In genomic region chr9:104306734-104307133, GRCm38 (mm10) we compare ENCODE assay signal across 9 mouse cellular contexts. TPM values are rescaled to one million over a fixed set of nuclear protein-coding genes. Genes with fewer than 3 reads are reported as not detected.
DNase-seq lines count a peak whose midpoint lies in the region; ATAC-seq and TF ChIP-seq lines count a peak whose summit lies in the region.
"Had no signal": no experiment of that assay in that cellular context is flagged by ENCODE, and none has a peak within 500 bp of the region (broad histone marks: within the 10 kb centered on the region; RNA-seq: fewer than 3 reads in every experiment).

No protein-coding gene starts in this region.

- no peak overlapping the region for H3K9ac ChIP-seq in midbrain, embryonic 13.5 days (replicated peaks)
- H3K9ac ChIP-seq in forebrain, postnatal 0 days, result no peak overlapping the region
- H3K9ac ChIP-seq in kidney, postnatal 0 days (ENCODE audit: low read depth, low read length), result no peak overlapping the region
- no peak overlapping the region for H3K9ac ChIP-seq in liver, embryonic 11.5 days (ENCODE audit: low read depth, low read length)
- H3K9ac ChIP-seq: heart, embryonic 13.5 days had no signal

- no peak overlapping the region for H3K27ac ChIP-seq in midbrain, embryonic 10.5 days (replicated peaks)
- H3K27ac ChIP-seq in midbrain, embryonic 13.5 days, result no peak overlapping the region
- H3K27ac ChIP-seq in forebrain, postnatal 0 days (ENCODE audit: low read depth, low read length), result no peak overlapping the region
- no peak overlapping the region for H3K27ac ChIP-seq in kidney, postnatal 0 days
- no peak overlapping the region for H3K27ac ChIP-seq in liver, embryonic 11.5 days (ENCODE audit: low read depth, low read length)
- H3K27ac ChIP-seq: heart, embryonic 13.5 days had no signal

- no peak overlapping the region for H3K4me3 ChIP-seq in midbrain, embryonic 10.5 days
- no peak overlapping the region for H3K4me3 ChIP-seq in midbrain, embryonic 13.5 days (replicated peaks)
- no peak overlapping the region for H3K4me3 ChIP-seq in forebrain, postnatal 0 days (ENCODE audit: low read depth, low read length)
- no peak overlapping the region for H3K4me3 ChIP-seq in kidney, postnatal 0 days (replicated peaks; ENCODE audit: low read depth, low read length)
- no peak overlapping the region for H3K4me3 ChIP-seq in liver, embryonic 11.5 days (ENCODE audit: low read depth, low read length)
- H3K4me3 ChIP-seq: heart, embryonic 13.5 days had no signal

- 19% methylated on average over 6 of the region's 6 CpGs for WGBS in midbrain, embryonic 10.5 days
- 17% methylated on average over 6 of the region's 6 CpGs for WGBS in midbrain, embryonic 13.5 days
- WGBS in forebrain, postnatal 0 days, result 13% methylated on average over 6 of the region's 6 CpGs
- WGBS in kidney, postnatal 0 days, result 13% methylated on average over 6 of the region's 6 CpGs
- 12% methylated on average over 6 of the region's 6 CpGs for WGBS in liver, embryonic 11.5 days

- no peaks in the 10 kb centered on the region for H3K27me3 ChIP-seq in midbrain, embryonic 10.5 days (ENCODE audit: low read depth, poor library complexity, severe bottlenecking)
- no peaks in the 10 kb centered on the region for H3K27me3 ChIP-seq in midbrain, embryonic 13.5 days
- H3K27me3 ChIP-seq in forebrain, postnatal 0 days (ENCODE audit: insufficient read depth, low read length), result no peaks in the 10 kb centered on the region
- no peaks in the 10 kb centered on the region for H3K27me3 ChIP-seq in kidney, postnatal 0 days (ENCODE audit: insufficient read depth, low read length)
- H3K27me3 ChIP-seq in liver, embryonic 11.5 days (replicated peaks; ENCODE audit: control insufficient read depth, insufficient read depth, low read length), result no peaks in the 10 kb centered on the region

- no peak for ATAC-seq in midbrain, embryonic 13.5 days
- ATAC-seq in forebrain, postnatal 0 days, result 0 out of 2 replicates have a peak, but pooled peaks have one; percentile 23
- 0 out of 2 replicates have a peak, but pooled peaks have one; percentile 44 for ATAC-seq in kidney, postnatal 0 days (replicated peaks; ENCODE audit: low FRiP score, low read depth)
- no peak for ATAC-seq in liver, embryonic 11.5 days (replicated peaks; ENCODE audit: low FRiP score)

- no peaks in the 10 kb centered on the region for H3K36me3 ChIP-seq in midbrain, embryonic 10.5 days
- H3K36me3 ChIP-seq in midbrain, embryonic 13.5 days, result no peaks in the 10 kb centered on the region
- H3K36me3 ChIP-seq in forebrain, postnatal 0 days (ENCODE audit: insufficient read depth), result no peaks in the 10 kb centered on the region
- no peaks in the 10 kb centered on the region for H3K36me3 ChIP-seq in kidney, postnatal 0 days (ENCODE audit: insufficient read depth, low read length)
- no peaks in the 10 kb centered on the region for H3K36me3 ChIP-seq in liver, embryonic 11.5 days (ENCODE audit: control insufficient read depth, insufficient read depth, low read length)
- H3K36me3 ChIP-seq: heart, embryonic 13.5 days had no signal

- no peaks in the 10 kb centered on the region for H3K4me1 ChIP-seq in midbrain, embryonic 10.5 days
- H3K4me1 ChIP-seq in midbrain, embryonic 13.5 days (replicated peaks), result no peaks in the 10 kb centered on the region
- H3K4me1 ChIP-seq in forebrain, postnatal 0 days (ENCODE audit: insufficient read depth), result no peaks in the 10 kb centered on the region
- no peaks in the 10 kb centered on the region; the same call in 1 of the 2 replicates for H3K4me1 ChIP-seq in kidney, postnatal 0 days (replicated peaks; ENCODE audit: insufficient read depth, low read length)
- no peaks in the 10 kb centered on the region for H3K4me1 ChIP-seq in liver, embryonic 11.5 days (replicated peaks; ENCODE audit: control insufficient read depth, insufficient read depth, low read length)
- H3K4me1 ChIP-seq: heart, embryonic 13.5 days had no signal

- H3K9me3 ChIP-seq in midbrain, embryonic 10.5 days (replicated peaks), result no peaks in the 10 kb centered on the region
- no peaks in the 10 kb centered on the region for H3K9me3 ChIP-seq in midbrain, embryonic 13.5 days
- H3K9me3 ChIP-seq in forebrain, postnatal 0 days (ENCODE audit: low read length), result no peaks in the 10 kb centered on the region
- no peaks in the 10 kb centered on the region for H3K9me3 ChIP-seq in kidney, postnatal 0 days (replicated peaks; ENCODE audit: low read length)
- no peaks in the 10 kb centered on the region for H3K9me3 ChIP-seq in liver, embryonic 11.5 days (ENCODE audit: control insufficient read depth, low read length)
- H3K9me3 ChIP-seq: heart, embryonic 13.5 days had no signal

- peak; percentile 89 for TF ChIP-seq CTCF in forebrain, postnatal 0 days (IDR thresholded peaks at IDR 0.05; ENCODE audit: low read depth)
- peak; percentile 97 for TF ChIP-seq CTCF in kidney, postnatal 0 days (IDR thresholded peaks at IDR 0.05; ENCODE audit: low read depth)

- no peak overlapping the region for H3K4me2 ChIP-seq in midbrain, embryonic 13.5 days (replicated peaks)
- H3K4me2 ChIP-seq in forebrain, postnatal 0 days (ENCODE audit: low read depth), result no peak overlapping the region
- no peak overlapping the region for H3K4me2 ChIP-seq in kidney, postnatal 0 days (ENCODE audit: low read length)
- H3K4me2 ChIP-seq in liver, embryonic 11.5 days, result no peak overlapping the region
- H3K4me2 ChIP-seq: heart, embryonic 13.5 days had no signal

- DNase-seq in midbrain, embryonic 10.5 days (ENCODE audit: low spot score), result peak; percentile 71
- DNase-seq in brain, adult 2 months (ENCODE audit: low read depth, low spot score), result peak; percentile 77
- peak; percentile 79 for DNase-seq in forebrain, postnatal 0 days
- DNase-seq in kidney, postnatal 0 days (ENCODE audit: low spot score), result peak; percentile 87
- peak; percentile 65 for DNase-seq in liver, embryonic 11.5 days (ENCODE audit: low spot score)
- peak; percentile 73 for DNase-seq in right cerebral cortex, adult 18-20 months
- DNase-seq in urinary bladder, adult 2 months (ENCODE audit: low spot score), result peak; percentile 37

RNA-seq across cellular contexts. Expression of gene Acpp, which starts 30.8 kb away (rescaled TPM):
- 0.16 TPM in 1 of 2 replicates, not detected in the other for polyA plus RNA-seq in midbrain, embryonic 10.5 days (2016; fragmentation: Nextera tagmentation; extraction: Ambion mirVana)
- 0.32 and 0.40 TPM in 2 replicates for polyA plus RNA-seq in midbrain, embryonic 13.5 days (2015; fragmentation: Nextera tagmentation; extraction: Ambion mirVana)
- 0.31 and 0.62 TPM in 2 replicates for total RNA-seq in forebrain, postnatal 0 days (2014; rRNA removed)
- polyA plus RNA-seq in forebrain, postnatal 0 days (2015; fragmentation: Nextera tagmentation; extraction: Ambion mirVana), result 0.24 and 0.42 TPM in 2 replicates
- 1.5 and 2.0 TPM in 2 replicates for polyA plus RNA-seq in kidney, postnatal 0 days (2015; fragmentation: Nextera tagmentation; extraction: Ambion mirVana)
- polyA plus RNA-seq in liver, embryonic 11.5 days (2014; fragmentation: Nextera tagmentation; extraction: Ambion mirVana), result 0.25 and 0.53 TPM in 2 replicates
- polyA plus RNA-seq in urinary bladder, adult 2 months (2012; rRNA removed), result 4.7 and 5.1 TPM in 2 replicates

RNA-seq across cellular contexts. Expression of gene Dnajc13, which starts 44.0 kb away (rescaled TPM):
- polyA plus RNA-seq in midbrain, embryonic 10.5 days (2016; fragmentation: Nextera tagmentation; extraction: Ambion mirVana), result 15.9 and 18.7 TPM in 2 replicates
- 18.9 and 19.2 TPM in 2 replicates for polyA plus RNA-seq in midbrain, embryonic 13.5 days (2015; fragmentation: Nextera tagmentation; extraction: Ambion mirVana)
- 48.6 and 52.2 TPM in 2 replicates for total RNA-seq in forebrain, postnatal 0 days (2014; rRNA removed)
- polyA plus RNA-seq in forebrain, postnatal 0 days (2015; fragmentation: Nextera tagmentation; extraction: Ambion mirVana), result 6.9 and 11.6 TPM in 2 replicates
- 20.8 and 21.9 TPM in 2 replicates for polyA plus RNA-seq in kidney, postnatal 0 days (2015; fragmentation: Nextera tagmentation; extraction: Ambion mirVana)
- 20.6 and 22.6 TPM in 2 replicates for polyA plus RNA-seq in liver, embryonic 11.5 days (2014; fragmentation: Nextera tagmentation; extraction: Ambion mirVana)
- polyA plus RNA-seq in urinary bladder, adult 2 months (2012; rRNA removed), result 38.8 and 46.8 TPM in 2 replicates

Comparison
In these comparisons a context has a peak if more than half of its experiments do, and no peak if none do; other contexts are left out.
1. DNase-seq: peak in every context shown above with its lines; median percentile 87 in kidney, postnatal 0 days; 79 in forebrain, postnatal 0 days; 77 in brain, adult 2 months; 73 in right cerebral cortex, adult 18-20 months; 71 in midbrain, embryonic 10.5 days; 65 in liver, embryonic 11.5 days; 37 in urinary bladder, adult 2 months.
2. ATAC-seq: peak in forebrain, postnatal 0 days (single experiment) and kidney, postnatal 0 days (single experiment); none in midbrain, embryonic 13.5 days (single experiment) and liver, embryonic 11.5 days (single experiment).